Mouse (Mus musculus) kidney, postnatal 4 days (tissue): Measurements from ENCODE around the gene Rangap1.

ENCODE experiments used
- DNase-seq, 2 experiments: peaks; one replicate each; pipeline ENCODE4 v3.0.0; 2021; ENCODE audit warnings: mixed read lengths in 2 of 2

The Rangap1 gene

GRCm38 (mm10) chr15:81693967-81694881, 51.1 kb downstream of the Rangap1 start:
- peak; percentile 89 to 93 for DNase-seq

- no peak for DNase-seq
Observed at GRCm38 (mm10) chr15:81693366-81693966, 51.9 kb downstream of the Rangap1 start.

- no peak for DNase-seq
Observed at GRCm38 (mm10) chr15:81680301-81680805, 65.0 kb downstream of the Rangap1 start.

- DNase-seq, result no peak
Observed at GRCm38 (mm10) chr15:81676637-81677036, 68.7 kb downstream of the Rangap1 start.

GRCm38 (mm10) chr15:81670231-81670640, 75.1 kb downstream of the Rangap1 start:
- peak; percentile 71 to 73 for DNase-seq

GRCm38 (mm10) chr15:81666957-81667356, 78.4 kb downstream of the Rangap1 start:
- no peak for DNase-seq

- peak; percentile 93 to 96 for DNase-seq
Observed at GRCm38 (mm10) chr15:81663697-81664561, 81.4 kb downstream of the Rangap1 start, which contains the start of gene L3mbtl2. Gene L3mbtl2 (plus strand): TSS chr15:81663889.

GRCm38 (mm10) chr15:81663281-81663680, 82.0 kb downstream of the Rangap1 start:
- DNase-seq, result no peak

GRCm38 (mm10) chr15:81661701-81662100, 83.6 kb downstream of the Rangap1 start:
- DNase-seq, result no peak
